Mouse (Mus musculus): Measurements from ENCODE around the gene Gal3st2b. TPM values are rescaled to one million over a fixed set of nuclear protein-coding genes. Genes with fewer than 3 reads are reported as not detected.
"Not testable (repeated sequence)": the region's sequence is repeated elsewhere in the genome, so short reads cannot be mapped to it uniquely, and the experiment has no call there.

The Gal3st2b gene
- polyA plus RNA-seq (2016; fragmentation: Nextera tagmentation; extraction: Ambion mirVana) = not detected in 2 replicates

DNA sequence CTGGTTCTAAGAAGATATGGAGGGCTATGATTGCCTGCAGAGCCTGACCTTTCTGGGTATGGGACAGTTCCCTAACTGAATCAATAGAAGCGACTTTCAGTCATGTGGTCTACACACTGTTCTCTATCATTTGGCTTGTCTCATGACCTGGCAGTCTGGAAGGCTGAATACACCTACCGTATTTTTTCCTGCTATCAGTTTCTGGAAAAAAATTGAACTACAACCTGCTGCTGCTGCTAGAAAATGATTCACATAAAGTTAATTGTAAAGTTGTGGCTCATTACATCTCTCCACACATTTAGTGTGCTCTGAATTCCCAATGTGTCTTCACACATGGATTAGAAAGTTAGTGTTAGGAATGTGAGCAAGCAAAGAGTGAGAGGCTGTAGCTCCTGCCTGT, at the start of gene Gal3st2b:
Gene Gal3st2b (plus strand): TSS at position 301 of the 400 bp plus-strand sequence.
- H3K36me3 ChIP-seq; ATAC-seq (ENCODE audit: insufficient number of reproducible peaks, insufficient read depth, low FRiP score, low TSS enrichment); H3K27ac ChIP-seq; H3K9ac ChIP-seq; H3K4me2 ChIP-seq (replicated peaks); H3K9me3 ChIP-seq; H3K27me3 ChIP-seq; H3K4me1 ChIP-seq; H3K4me3 ChIP-seq: not testable (repeated sequence)
- WGBS = 82% methylated on average over 2 of the region's 2 CpGs

DNA sequence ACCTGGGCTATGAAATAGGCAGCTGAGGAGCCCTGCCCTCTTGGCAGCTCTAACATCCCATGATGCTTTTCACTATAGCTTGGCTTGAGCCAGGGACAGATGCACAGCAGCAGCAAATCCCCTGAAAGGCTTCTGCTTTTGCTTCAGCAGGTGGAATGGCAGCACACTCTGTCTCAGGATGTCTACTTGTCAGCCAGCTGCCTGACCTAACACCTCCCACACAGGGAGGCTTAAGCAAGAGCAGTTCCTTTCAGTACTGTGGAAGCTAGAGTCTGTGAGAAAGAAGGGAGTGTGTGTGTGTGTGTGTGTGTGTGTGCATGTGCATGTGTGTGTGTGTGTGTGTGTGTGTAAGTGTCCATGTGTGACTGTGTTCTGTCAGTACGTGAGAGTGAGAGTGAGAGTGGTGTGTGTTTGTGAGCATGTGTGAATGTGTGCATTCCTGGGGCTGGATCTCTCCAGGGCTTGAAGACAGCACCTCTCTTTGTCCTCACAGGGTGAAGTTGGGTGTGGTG, 46.5 kb upstream of the Gal3st2b start:
- not testable (repeated sequence) for ATAC-seq (ENCODE audit: insufficient number of reproducible peaks, insufficient read depth, low FRiP score, low TSS enrichment); H3K9ac ChIP-seq; H3K9me3 ChIP-seq; H3K36me3 ChIP-seq; H3K27ac ChIP-seq; H3K4me2 ChIP-seq (replicated peaks); H3K4me1 ChIP-seq; H3K27me3 ChIP-seq; H3K4me3 ChIP-seq
- WGBS = 67% methylated on average over 1 of the region's 1 CpGs

DNA sequence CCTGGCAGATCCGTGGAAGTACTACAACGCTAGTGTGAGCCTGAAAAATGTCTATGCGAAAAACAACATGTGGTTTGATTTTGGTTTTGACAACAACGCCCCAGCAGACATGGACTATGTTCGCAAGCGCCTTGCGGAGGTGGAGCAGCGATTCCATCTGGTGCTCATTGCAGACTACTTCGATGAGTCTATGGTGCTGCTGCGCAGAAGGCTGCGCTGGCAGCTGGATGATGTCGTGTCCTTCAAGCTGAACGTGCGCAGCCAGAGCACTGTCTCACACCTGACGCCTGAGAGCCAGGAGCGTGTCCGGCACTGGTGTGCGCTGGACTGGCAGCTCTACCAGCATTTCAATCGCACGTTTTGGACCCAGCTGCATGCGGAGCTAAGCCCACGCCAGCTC, 43.7 kb upstream of the Gal3st2b start:
- H3K4me2 ChIP-seq (replicated peaks); H3K36me3 ChIP-seq; H3K27me3 ChIP-seq; H3K27ac ChIP-seq; ATAC-seq (ENCODE audit: insufficient number of reproducible peaks, insufficient read depth, low FRiP score, low TSS enrichment); H3K4me3 ChIP-seq; H3K4me1 ChIP-seq; H3K9ac ChIP-seq; H3K9me3 ChIP-seq: not testable (repeated sequence)
- whole genome bisulfite sequencing = 88% methylated on average over 17 of the region's 22 CpGs

DNA sequence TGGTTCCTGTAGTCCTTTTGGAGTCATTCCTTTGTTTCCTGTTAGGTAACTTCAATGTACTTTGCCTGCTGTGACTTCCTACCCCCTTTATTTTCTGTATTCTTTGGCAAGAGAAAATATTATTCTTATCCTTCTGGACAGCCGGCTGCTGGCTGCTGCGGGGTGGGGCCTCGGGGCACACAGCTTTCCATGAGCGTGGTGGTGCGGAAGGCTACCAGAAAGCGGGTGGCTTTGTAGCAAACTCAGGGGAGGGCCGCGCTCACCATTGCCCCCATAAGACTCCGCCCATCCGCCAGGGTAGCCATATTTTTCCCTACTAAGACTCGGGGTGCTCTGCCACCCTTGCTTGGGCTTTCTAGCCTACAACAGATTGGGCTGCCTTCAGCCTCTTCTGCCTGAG, 36.3 kb upstream of the Gal3st2b start:
- H3K36me3 ChIP-seq; H3K27me3 ChIP-seq; H3K9ac ChIP-seq; H3K4me2 ChIP-seq (replicated peaks); H3K9me3 ChIP-seq; H3K4me3 ChIP-seq; H3K4me1 ChIP-seq; ATAC-seq (ENCODE audit: insufficient number of reproducible peaks, insufficient read depth, low FRiP score, low TSS enrichment); H3K27ac ChIP-seq: not testable (repeated sequence)
- no CpG with 5 or more reads among the region's 11 CpGs for WGBS

DNA sequence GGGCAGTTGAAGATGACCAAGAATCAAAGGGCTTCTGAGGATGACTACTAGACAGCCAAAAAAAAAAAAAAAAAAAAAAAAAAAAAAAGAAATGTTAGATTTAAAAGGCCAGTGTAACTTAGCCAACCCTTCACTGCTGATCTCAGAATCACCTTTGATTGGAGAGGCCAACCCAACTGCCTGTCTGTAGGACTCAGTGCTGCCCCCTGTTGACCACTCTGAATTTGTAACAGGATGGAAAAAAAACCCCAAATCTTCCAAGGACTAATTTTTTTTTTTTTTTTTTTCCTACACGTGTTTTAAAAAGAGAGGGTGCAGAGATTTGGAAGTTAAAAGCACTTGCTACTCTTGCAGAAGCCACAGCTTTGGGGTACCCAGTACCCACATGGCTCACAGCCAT, 27.2 kb upstream of the Gal3st2b start:
- not testable (repeated sequence) for ATAC-seq (ENCODE audit: insufficient number of reproducible peaks, insufficient read depth, low FRiP score, low TSS enrichment)

DNA sequence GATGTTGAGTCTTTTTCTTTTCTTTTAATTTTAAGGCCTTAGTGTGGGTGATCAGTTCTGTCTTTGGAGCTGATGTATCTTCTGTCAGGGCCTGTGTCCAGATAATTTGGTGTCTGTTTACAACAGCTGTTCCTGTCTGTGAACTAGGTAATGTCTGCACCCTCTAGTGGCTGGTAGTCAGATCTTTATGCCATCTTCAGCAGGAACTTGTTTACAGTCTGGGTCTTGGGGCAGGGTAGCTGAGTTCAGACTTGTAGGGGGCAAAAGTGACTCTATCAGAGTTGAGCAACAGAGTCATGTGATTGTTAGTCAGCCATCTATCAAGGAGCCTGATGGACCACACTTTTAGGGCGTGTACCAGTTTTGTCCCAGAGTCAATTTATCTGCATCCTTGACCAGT, 20.7 kb upstream of the Gal3st2b start:
- H3K4me2 ChIP-seq (replicated peaks); H3K9me3 ChIP-seq; H3K27me3 ChIP-seq; H3K4me3 ChIP-seq; H3K36me3 ChIP-seq; ATAC-seq (ENCODE audit: insufficient number of reproducible peaks, insufficient read depth, low FRiP score, low TSS enrichment); H3K27ac ChIP-seq; H3K4me1 ChIP-seq; H3K9ac ChIP-seq: not testable (repeated sequence)
- WGBS = no CpG with 5 or more reads among the region's 1 CpGs

More for the DNA sequence above, 27.2 kb upstream of the Gal3st2b start:
- H3K9me3 ChIP-seq; H3K36me3 ChIP-seq; H3K4me3 ChIP-seq; H3K4me1 ChIP-seq; H3K9ac ChIP-seq; H3K27me3 ChIP-seq; H3K4me2 ChIP-seq (replicated peaks); H3K27ac ChIP-seq: not testable (repeated sequence)
- 53% methylated on average over 1 of the region's 1 CpGs for WGBS

DNA sequence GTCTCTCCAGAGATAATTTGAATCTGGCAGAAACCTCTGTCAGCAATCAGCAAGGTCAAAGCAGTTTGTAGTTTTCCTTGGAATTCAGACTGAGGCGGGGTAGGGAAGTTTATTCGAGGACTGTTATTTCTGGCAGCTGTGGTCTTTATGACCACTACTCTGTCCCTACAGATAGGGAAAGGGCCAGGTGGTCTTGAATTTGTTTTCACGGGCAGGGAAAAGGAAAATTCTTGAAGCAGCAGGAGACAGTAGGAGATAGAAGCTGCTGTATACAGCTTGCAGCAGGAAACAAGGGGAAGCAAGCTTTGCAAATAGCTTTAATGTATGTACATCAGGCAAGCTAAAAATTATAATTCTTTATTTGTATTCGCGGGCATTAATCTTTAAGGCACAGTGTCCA, 16.8 kb upstream of the Gal3st2b start:
- H3K4me1 ChIP-seq; H3K9me3 ChIP-seq; H3K9ac ChIP-seq; ATAC-seq (ENCODE audit: insufficient number of reproducible peaks, insufficient read depth, low FRiP score, low TSS enrichment); H3K27me3 ChIP-seq; H3K4me2 ChIP-seq (replicated peaks); H3K36me3 ChIP-seq; H3K4me3 ChIP-seq; H3K27ac ChIP-seq: not testable (repeated sequence)
- WGBS = 53% methylated on average over 3 of the region's 5 CpGs

DNA sequence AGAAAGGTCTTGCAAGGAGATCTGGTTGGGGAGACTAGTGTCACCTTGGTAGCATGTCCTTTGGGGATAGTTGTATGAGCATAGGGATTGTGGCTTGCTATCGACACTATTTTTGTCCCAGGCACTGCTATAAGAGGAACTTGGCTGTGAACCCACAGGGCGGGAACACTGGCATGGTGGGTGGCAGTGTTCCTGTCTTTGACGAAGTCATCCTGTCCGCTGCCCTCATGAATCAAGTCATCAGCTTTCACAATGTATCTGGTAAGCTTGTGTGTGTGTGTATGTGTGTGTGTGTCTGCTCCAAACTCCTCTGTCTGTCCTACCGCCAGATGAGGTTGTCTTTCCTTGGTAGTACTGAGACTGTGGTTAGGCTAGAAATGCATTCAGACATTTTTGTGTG, 11.4 kb upstream of the Gal3st2b start:
- WGBS = 97% methylated on average over 3 of the region's 5 CpGs
- H3K27ac ChIP-seq; H3K4me1 ChIP-seq; H3K36me3 ChIP-seq; H3K9me3 ChIP-seq; H3K9ac ChIP-seq; H3K4me2 ChIP-seq (replicated peaks); H3K27me3 ChIP-seq; H3K4me3 ChIP-seq; ATAC-seq (ENCODE audit: insufficient number of reproducible peaks, insufficient read depth, low FRiP score, low TSS enrichment): not testable (repeated sequence)

DNA sequence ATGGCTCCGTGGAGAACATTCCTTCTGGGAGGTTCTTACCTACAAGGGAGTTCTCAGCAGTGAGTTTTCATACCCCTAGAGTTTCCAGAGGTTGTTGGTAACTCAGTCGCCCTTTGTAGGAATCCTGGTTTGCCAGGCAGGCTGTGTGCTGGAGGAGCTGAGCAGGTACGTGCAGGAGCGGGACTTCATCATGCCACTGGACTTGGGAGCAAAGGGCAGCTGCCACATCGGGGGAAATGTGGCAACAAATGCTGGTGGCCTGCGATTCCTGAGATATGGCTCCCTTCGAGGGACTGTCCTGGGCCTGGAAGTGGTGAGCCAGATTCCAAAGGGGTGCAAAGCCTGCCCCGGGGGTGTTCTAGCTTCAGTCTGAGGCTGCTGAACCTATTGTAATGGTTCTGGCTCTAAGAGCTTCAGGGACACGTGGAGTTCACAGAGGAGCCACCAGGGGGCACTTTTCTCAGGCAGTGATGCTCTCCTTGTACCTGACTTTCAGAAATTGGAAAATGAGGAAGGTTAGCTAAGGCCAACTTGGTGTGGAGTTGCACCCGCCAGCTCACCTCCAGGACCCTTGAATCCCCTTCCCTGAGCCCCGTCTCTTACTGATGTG, 9.0 kb upstream of the Gal3st2b start:
- not testable (repeated sequence) for H3K36me3 ChIP-seq; ATAC-seq (ENCODE audit: insufficient number of reproducible peaks, insufficient read depth, low FRiP score, low TSS enrichment); H3K9me3 ChIP-seq; H3K27me3 ChIP-seq; H3K9ac ChIP-seq; H3K4me2 ChIP-seq (replicated peaks); H3K4me1 ChIP-seq; H3K4me3 ChIP-seq; H3K27ac ChIP-seq
- no CpG with 5 or more reads among the region's 11 CpGs for WGBS

DNA sequence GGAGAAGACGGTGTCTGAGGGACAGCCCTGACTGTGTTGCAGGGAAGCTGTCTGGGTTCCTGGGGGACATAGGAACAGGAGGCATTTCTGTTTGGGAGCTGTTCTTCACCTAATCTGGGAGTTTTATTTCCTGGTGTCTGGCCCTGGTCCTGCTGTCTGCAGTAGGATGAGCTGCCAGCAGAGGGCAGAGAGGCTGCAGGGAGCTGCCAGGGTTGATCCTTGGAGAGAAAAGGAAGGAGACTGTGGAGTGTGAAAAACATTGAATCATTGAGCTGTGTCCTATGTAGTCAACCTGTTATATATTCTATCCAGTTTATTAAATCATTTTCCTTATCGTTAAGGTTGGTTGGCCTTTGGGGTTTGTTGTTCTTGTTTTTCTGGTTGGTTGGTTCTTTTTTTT, 6.2 kb upstream of the Gal3st2b start:
- H3K4me3 ChIP-seq; H3K9ac ChIP-seq; H3K4me2 ChIP-seq (replicated peaks); ATAC-seq (ENCODE audit: insufficient number of reproducible peaks, insufficient read depth, low FRiP score, low TSS enrichment); H3K27me3 ChIP-seq; H3K36me3 ChIP-seq; H3K27ac ChIP-seq; H3K4me1 ChIP-seq; H3K9me3 ChIP-seq: not testable (repeated sequence)
- WGBS = no CpG with 5 or more reads among the region's 2 CpGs

DNA sequence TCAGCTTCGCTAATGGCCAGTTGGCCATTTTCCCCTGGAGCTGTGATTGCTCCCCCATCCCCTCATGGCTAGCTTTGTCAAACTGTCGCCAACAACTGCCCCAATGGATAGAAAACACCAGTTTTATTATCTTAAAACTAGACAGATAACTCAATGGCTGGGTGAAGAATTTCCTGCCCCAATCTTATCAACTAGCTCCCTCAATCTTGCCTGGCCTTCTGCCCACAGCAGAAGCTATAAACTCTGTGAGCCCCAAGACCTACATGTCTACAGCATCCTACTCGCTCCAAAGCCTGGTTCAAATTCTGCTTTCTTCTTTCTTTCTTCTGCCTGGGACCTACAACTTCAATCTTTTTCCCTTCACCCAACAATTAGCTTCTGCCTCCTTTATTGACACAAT, 951 bp upstream of the Gal3st2b start:
- not testable (repeated sequence) for H3K27ac ChIP-seq; H3K27me3 ChIP-seq; H3K36me3 ChIP-seq; H3K4me2 ChIP-seq (replicated peaks); H3K9ac ChIP-seq; H3K4me3 ChIP-seq; H3K4me1 ChIP-seq; H3K9me3 ChIP-seq; ATAC-seq (ENCODE audit: insufficient number of reproducible peaks, insufficient read depth, low FRiP score, low TSS enrichment)
- 84% methylated on average over 3 of the region's 3 CpGs for WGBS

DNA sequence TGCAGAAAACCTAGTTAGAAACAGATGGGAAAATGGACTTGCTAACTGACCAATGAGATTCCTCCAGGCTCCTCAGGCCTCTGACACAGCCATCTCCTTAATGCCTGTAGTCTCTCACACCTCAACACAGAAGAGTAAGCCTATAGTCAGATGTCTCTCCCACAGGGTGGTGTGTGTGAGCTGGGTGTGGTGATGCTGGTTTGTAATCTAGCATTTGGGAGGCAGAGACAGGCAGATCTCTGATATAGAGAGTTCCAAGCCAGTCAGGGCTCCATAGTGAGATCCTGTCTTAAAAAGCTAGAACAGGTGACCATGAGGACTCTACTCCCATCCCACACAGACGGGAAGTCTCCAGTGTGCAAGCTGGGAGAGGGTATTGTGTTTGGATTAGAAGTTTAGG, 664 bp downstream of the Gal3st2b start:
- H3K4me3 ChIP-seq; H3K27ac ChIP-seq; H3K9me3 ChIP-seq; H3K36me3 ChIP-seq; H3K9ac ChIP-seq; ATAC-seq (ENCODE audit: insufficient number of reproducible peaks, insufficient read depth, low FRiP score, low TSS enrichment); H3K4me2 ChIP-seq (replicated peaks); H3K4me1 ChIP-seq; H3K27me3 ChIP-seq: not testable (repeated sequence)
- WGBS = 73% methylated on average over 1 of the region's 1 CpGs

DNA sequence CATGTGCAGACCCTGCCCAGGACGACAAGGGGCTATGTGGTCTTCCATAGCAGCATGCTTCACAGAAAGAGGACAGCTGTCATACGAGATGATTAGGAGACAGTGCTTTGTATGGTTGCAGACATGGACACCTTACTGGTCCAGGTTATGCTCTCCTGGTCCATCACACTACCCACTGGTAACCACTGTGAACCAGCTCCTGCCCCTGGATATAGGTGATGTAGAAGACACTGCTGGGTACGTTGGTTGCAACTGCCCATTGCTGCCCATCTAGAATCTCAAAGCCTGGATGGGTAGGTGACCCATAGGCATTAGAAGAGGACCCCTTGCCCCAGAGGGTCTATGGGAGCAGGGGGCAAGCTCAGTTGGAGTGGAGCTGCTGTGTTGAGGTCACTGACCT, 1.2 kb downstream of the Gal3st2b start:
- H3K27me3 ChIP-seq; H3K4me3 ChIP-seq; H3K9me3 ChIP-seq; H3K36me3 ChIP-seq; H3K4me1 ChIP-seq; H3K9ac ChIP-seq; H3K27ac ChIP-seq; H3K4me2 ChIP-seq (replicated peaks); ATAC-seq (ENCODE audit: insufficient number of reproducible peaks, insufficient read depth, low FRiP score, low TSS enrichment): not testable (repeated sequence)
- WGBS = 79% methylated on average over 3 of the region's 3 CpGs

All from embryonic facial prominence, embryonic 12.5 days (tissue).